Mouse (Mus musculus): Measurements from ENCODE around the gene Atrip.

Gene Atrip

DNA sequence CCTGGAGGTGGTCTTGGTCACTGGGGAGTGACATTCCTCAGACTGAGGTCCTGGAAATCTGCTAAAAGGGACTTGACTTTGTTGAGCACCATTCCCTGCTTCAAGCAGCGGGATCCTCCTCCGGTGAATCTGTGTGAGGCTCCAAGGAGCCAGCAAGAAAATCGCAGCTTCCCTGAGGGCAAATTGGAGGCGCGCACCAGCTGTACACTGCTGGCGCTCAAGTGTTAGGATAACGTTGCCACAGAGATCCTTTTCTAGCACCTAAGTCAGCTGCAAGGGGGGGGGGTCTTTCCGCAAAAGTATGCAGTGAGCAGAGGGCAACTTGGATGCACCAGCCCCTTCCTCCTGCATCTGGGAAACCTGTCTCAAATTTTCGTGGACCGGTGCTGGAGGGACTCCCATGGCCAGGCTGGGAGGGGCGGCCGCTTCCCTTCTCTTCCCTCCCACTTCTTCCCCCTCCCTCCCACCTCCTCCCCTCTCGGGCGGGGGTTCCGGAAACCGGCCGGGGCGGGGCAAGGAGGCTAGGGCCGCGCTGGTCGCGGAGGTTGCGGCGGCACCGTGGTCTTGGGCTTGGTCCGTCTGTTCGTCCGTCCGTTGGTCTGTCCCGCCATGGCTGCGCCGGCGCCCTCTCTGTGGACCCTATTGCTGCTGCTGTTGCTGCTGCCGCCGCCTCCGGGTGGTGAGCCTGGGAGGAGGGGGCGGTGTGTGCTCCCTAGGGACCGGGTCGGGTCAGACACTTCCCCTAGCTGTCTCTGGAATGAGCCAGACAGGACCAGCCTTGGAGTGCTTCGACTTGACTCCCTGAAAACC, 35.6 kb downstream of the Atrip start, which contains the start of gene Shisa5:
Gene Shisa5, plus strand, starts transcription at position 480 of the 810 bp plus-strand sequence.
- peak; percentile 72 for DNase-seq (ENCODE audit: low read depth, low spot score)

DNA sequence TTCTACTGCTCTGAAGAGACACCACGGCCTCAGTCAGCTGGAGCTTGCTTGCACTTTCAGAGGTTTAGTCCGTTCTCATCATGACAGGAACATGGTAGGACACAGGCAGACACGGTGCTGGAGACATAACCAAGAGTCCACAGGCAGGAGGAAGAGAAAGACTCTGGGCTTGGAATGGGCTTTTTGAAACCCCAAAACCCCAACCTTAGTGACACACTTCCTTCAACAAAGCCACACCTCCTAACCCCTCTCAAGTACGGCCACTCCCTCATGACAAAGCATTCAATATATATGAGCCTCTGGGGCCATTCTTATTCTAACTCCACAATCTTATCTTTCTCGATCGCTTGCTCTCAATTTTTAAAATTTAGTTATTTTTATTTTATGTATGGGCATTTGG, 41.5 kb downstream of the Atrip start:
- DNase-seq (ENCODE audit: low read depth, low spot score), result no peak

DNA sequence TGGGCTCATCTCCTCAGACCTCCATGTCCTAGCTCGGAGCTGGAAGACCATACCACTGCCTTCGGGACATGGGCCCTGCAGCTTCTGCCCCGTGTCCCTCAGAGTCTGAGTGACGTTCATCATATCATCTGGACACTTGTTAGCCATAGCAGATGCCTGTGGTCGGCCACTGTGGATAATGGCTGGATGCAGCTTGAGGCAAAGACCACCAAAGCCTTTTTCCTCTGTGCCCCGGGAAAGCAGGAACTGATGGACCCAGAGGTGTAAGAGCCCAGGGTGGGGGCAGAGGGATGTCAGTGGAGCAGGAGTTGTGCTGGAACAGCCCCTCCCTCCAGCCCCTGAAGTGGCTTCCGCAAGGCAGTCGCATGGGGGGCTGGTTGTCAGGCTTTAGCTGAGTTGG, 42.2 kb downstream of the Atrip start:
- DNase-seq (ENCODE audit: low read depth, low spot score), result no peak

- no peak for DNase-seq (ENCODE audit: low read depth, low spot score)
These were observed 42.9 kb downstream of the Atrip start for GRCm38 (mm10) chr9:109031001-109031400.

- no peak for DNase-seq (ENCODE audit: low read depth, low spot score)
These were observed 43.6 kb downstream of the Atrip start for GRCm38 (mm10) chr9:109030312-109030711.

- no peak for DNase-seq (ENCODE audit: low read depth, low spot score)
These were observed 45.0 kb downstream of the Atrip start for GRCm38 (mm10) chr9:109028919-109029318.

- no peak for DNase-seq (ENCODE audit: low read depth, low spot score)
These were observed 45.5 kb downstream of the Atrip start for GRCm38 (mm10) chr9:109028421-109028820.

GRCm38 (mm10) chr9:109027521-109027920, 46.4 kb downstream of the Atrip start:
- DNase-seq (ENCODE audit: low read depth, low spot score), result no peak

- DNase-seq (ENCODE audit: low read depth, low spot score), result no peak
These were observed 50.8 kb downstream of the Atrip start for GRCm38 (mm10) chr9:109022866-109023685.

GRCm38 (mm10) chr9:109021428-109021827, 52.5 kb downstream of the Atrip start:
- no peak for DNase-seq (ENCODE audit: low read depth, low spot score)

- no peak for DNase-seq (ENCODE audit: low read depth, low spot score)
These were observed 56.8 kb downstream of the Atrip start for GRCm38 (mm10) chr9:109016973-109017604.

GRCm38 (mm10) chr9:109015397-109015796, 58.5 kb downstream of the Atrip start:
- DNase-seq (ENCODE audit: low read depth, low spot score), result no peak

DNA sequence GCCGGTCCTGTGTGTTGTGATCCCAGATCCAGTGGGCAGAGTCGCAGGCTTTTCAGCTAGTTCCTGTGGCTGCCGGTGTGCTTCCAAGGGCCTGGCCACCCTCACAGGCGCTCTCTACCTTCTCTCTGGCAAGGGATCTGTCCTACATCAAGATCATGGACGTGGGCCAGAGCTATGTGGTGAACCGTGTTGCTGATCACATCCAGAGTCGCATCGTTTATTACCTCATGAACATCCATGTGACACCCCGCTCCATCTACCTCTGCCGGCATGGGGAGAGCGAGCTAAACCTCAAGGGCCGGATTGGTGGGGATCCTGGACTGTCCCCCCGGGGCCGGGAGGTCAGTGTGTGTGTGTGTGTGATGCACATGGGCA, 63.6 kb downstream of the Atrip start:
- DNase-seq (ENCODE audit: low read depth, low spot score), result no peak

DNA sequence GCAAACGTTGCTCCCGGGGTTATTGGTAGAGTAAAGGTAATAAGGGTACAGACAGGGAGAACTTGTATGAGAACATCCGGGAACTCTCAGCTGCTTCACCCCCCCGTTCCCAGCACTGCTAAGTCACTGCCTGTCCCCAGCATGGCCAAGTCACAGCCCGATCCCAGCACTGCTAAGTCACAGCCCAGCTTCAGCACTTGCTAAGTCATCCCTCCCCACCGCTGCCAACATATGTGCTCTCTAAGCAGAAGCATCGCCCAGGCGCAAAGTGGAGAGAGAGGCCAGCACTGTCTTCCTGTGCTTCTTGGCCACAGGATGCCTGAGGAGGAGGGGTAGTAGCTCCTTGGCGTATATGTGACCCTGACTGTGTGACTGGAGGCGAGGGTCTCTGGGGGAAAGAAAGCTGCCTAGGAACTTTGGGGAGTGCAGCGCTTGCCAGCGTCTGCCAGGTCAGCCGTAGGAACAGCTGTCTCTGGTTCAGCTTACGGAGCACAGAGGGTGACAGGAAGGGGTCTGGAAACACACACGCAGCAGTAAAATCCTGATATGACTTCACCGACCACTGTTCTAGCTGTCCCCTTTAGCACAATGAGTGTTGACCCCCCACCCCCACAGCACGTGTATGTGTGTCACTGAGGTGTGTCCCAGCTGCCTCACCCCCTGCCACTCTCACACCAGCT, 64.1 kb downstream of the Atrip start:
- peak; percentile 17 for DNase-seq (ENCODE audit: low read depth, low spot score)

DNA sequence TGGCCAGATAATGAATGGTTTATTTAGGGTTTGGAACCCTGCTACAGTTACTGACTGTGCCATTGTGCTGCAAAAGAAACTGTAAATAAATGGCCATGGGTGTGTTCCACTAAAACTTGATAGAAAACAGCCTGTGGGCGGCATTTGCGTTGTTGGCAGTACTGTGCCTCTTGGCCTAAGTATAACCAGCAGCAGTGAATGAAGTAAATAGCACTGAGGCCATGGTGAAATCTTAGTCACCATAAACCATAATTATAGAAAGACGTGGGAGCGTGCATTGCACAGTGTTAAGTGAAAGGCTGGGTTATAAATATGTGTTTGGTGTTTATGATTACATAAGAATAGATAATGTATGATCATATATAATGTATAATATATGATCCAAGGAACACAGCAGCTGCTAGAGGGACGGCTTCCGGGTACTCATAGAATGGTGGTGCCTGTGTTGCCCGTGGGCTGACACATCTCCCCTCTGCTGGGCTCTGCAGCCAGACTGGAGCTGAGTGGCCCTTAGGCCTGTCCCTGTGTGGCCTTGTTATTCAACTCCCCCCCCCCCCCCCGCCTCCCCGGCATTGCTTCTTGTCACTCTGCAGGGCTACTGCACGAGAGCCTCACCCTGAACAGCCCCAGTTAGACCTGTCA, 64.8 kb downstream of the Atrip start:
- no peak for DNase-seq (ENCODE audit: low read depth, low spot score)

DNA sequence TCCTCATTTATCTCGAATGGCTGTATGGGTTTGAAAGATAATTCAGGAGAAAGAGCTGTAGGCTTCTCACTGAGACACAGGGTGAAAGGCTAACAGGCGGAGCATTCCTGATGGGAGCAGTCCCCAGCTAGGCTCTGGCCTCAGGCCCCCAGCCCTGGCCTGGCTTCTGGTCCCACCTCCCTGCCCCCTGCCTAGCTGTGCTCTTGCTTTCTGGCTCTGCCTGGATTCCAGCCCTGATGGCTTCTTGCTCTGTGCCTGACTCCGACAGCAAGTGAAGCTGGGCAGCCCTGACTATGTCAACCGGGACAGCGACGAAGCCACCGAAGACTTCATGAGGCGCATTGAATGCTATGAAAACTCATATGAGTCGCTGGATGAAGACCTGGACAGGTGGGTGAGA, 65.8 kb downstream of the Atrip start:
- DNase-seq (ENCODE audit: low read depth, low spot score), result no peak

Measured in mesoderm, embryonic 11.5 days (tissue).